Mouse (Mus musculus): ENCODE data around the gene Gm8127.
"Not testable (repeated sequence)": the region's sequence is repeated elsewhere in the genome, so short reads cannot be mapped to it uniquely, and the experiment has no call there.

Gene Gm8127

DNA sequence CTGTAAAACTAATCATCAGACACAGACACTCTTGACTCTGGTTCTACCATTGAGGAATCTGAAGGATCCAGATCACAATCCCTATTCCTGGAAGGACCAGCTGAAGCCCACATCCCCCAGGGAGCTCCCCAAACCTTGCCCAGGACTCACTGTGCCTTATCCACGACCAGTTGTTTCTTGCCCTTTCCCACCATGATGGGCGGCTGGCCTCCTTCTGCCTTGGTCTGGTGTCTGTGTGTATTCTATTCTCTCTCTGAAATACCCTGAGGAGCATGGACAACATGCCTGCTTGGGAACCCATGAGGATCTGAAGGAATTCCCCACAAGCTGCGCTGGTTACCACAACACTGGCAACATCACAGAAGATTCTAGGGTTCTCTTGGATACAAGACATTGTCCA, at the start of gene Gm8127:
TSS of gene Gm8127 (minus strand) at position 330 of the 400 bp plus-strand sequence.
- not testable (repeated sequence) for DNase-seq (ENCODE audit: low spot score in 2 of 2)

- DNase-seq (ENCODE audit: low spot score in 2 of 2), result not testable (repeated sequence)
Measured at GRCm38 (mm10) chr14:43337646-43338045, 44.0 kb upstream of the Gm8127 start.

- not testable (repeated sequence) for DNase-seq (ENCODE audit: low spot score in 2 of 2)
Measured at GRCm38 (mm10) chr14:43331362-43331880, 37.8 kb upstream of the Gm8127 start.

- DNase-seq (ENCODE audit: low spot score in 2 of 2), result peak in 1 of 2 experiments; percentile 8
Measured at GRCm38 (mm10) chr14:43328603-43329002, 35.0 kb upstream of the Gm8127 start.

DNA sequence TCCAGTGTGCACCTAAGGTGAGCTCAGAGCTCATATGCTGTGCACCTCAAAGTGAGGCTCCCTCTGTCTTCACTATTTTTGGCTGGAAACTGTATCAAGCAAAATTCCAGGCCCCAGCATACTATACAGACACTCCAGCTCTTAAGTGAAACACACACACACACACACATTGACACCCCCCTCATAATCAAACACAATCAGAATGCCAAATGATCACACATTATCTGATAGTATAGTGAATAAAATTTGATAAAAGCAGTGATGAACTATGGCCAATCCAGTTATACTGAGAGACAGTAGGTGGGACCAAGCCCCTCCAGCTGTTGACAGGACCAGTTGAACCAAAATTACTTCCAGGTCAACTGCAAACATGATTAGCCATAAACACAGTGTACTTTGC, 25.9 kb upstream of the Gm8127 start:
- DNase-seq (ENCODE audit: low spot score in 2 of 2), result not testable (repeated sequence)

- DNase-seq (ENCODE audit: low spot score in 2 of 2), result not testable (repeated sequence)
Measured at GRCm38 (mm10) chr14:43278681-43279080, 15.0 kb downstream of the Gm8127 start.

GRCm38 (mm10) chr14:43278146-43278545, 15.5 kb downstream of the Gm8127 start:
- not testable (repeated sequence) for DNase-seq (ENCODE audit: low spot score in 2 of 2)

DNA sequence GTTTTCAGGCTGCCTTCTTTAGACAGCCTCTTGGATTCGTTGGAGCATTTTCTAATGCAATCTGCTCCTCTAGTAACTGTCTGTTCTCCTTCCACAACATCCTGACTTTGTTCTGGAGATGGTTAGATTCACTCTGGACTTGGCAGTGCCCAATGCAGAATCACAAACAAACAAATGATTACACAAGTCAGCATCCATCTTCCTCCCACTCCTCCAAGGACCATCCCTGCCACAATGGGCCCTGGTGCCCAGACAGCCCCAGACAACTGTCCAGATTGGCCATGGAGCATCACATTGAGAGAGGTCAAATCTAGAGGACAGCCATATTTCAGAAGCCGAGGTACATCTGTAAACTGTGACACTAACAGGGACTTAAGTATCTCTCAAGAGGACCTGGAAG, 16.2 kb downstream of the Gm8127 start:
- not testable (repeated sequence) for DNase-seq (ENCODE audit: low spot score in 2 of 2)

DNA sequence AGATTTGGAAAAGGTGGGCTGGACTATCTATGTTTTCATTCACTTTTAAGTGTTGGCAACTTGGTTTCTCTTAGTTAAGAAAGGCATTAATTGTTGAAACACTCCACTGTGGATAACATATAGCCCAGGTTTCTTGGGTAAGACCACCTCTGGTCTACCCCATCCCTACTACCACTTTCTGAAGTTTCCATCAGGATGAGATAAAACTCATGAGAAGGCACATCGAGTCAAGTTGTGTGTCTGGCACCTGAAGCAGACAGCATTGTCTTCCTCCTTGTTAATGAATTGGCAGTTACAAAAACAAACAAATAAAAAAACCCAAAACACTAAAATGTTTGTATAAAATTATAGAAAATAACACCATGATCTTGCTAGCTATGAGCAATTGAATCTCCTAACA, 17.9 kb downstream of the Gm8127 start:
- DNase-seq (ENCODE audit: low spot score in 2 of 2), result not testable (repeated sequence)

GRCm38 (mm10) chr14:43274986-43275511, 18.6 kb downstream of the Gm8127 start, which contains the start of gene Gm9732:
Gm9732 (plus strand) TSS chr14:43275036.
- DNase-seq (ENCODE audit: low spot score in 2 of 2), result peak in 1 of 2 experiments; percentile 25

DNA sequence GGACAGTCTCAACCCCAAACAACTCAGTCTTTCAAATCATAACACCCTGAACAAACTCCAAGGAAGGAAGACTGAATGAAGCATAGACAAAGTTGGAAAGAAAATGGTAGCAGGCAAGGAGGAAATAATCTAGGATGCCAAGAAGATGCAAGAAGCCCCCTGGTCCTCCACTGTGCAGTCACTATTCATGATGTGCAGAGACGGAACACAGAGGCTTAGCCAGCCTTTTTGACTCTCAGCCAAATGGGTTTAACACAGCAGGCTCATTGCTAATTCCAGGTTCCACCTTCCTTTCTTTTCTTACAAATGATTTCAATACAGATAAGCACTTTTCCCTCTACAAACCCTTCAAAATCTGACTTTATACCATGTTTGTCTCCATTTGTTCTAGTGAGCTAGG, 20.5 kb downstream of the Gm8127 start:
- not testable (repeated sequence) for DNase-seq (ENCODE audit: low spot score in 2 of 2)

DNA sequence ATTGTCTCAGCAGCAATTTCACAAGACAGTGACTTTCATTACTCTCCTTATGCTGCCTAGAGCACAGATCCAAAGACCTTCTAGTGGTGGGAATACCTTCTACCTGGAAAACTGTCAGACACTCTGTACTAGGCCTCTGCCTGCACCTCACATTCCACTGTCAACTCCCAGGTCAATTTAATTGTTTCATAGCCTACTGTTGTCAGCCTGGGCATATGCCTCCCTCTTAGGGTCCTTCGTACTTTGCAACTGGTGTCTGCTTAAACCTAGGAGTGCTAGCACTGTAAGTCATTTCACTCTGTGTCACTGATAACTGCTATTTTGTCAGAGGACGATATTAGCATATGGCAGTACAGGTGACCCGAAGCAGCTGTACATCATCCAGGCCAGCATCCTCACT, 24.4 kb downstream of the Gm8127 start:
- DNase-seq (ENCODE audit: low spot score in 2 of 2), result not testable (repeated sequence)

GRCm38 (mm10) chr14:43268521-43269084, 25.0 kb downstream of the Gm8127 start:
- not testable (repeated sequence) for DNase-seq (ENCODE audit: low spot score in 2 of 2)

DNA sequence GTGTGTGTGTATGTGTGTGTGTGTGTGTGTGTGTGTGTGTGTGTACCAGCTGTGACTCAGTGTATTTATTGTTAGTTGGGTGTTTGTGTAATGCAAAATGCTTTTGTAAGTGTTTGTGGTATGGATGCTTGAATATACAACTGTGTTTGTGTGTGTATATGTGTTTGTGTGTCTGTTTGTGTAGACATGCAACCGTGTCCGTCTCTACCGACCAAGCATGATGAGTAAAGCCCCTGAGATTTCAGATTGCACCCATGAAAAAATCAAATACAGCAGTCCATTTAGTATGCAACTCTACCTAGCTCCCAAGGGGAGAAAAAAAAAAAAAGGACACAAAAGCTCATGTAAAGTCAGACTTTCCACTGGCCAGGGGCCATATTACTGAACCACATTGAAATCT, 30.2 kb downstream of the Gm8127 start:
- not testable (repeated sequence) for DNase-seq (ENCODE audit: low spot score in 2 of 2)

- not testable (repeated sequence) for DNase-seq (ENCODE audit: low spot score in 2 of 2)
Measured at GRCm38 (mm10) chr14:43258349-43258748, 35.3 kb downstream of the Gm8127 start, which contains the start of gene Gm8126. Gm8126 (plus strand) TSS chr14:43258649.

DNA sequence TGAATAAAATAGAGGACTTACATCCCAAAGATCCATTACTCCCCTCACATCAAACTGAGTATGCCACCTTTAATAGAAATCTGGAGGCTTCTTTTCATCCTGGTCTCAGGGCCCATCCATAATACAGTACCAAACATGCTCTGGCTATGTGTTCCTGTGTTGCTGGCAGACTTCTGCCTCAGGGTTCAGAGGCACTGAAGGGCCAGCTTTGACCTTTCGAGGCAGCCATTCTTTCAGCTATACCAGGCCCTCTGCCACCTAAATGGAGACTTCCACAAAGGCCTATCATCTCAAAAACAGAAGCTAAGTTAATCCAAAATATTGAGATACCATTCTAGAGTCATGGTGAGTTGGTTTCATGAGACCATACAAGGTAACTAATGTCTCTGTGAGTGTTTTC, 37.1 kb downstream of the Gm8127 start:
- not testable (repeated sequence) for DNase-seq (ENCODE audit: low spot score in 2 of 2)

GRCm38 (mm10) chr14:43250549-43251253, 42.9 kb downstream of the Gm8127 start:
- not testable (repeated sequence) for DNase-seq (ENCODE audit: low spot score in 2 of 2)

DNA sequence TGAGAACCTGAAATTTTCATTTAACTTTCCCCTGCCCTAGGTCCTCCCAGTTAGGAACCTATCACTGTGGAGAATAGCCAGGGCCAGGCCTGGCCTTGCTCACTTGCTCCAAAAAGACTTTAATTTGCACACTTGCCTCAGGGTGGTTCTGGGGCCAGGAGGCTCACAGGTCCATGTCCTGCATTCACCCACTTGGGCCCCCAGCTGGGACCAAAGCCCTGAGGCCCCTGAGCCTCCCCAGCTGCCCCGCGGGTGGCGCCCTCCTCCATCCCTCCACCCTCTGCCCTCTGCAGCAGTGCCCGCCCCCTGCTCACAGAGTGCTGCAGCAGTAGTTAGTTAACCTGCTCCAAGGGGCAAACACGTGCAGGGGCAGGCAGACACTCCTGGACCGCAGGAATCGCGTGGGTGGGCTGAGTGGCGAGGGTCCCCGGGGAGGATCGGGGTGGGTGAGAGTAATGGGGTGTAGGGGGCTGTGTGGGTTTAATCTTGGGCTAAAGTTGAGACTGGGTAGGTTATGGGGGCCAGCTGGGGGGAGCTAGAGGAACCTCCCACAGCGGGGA, 43.9 kb downstream of the Gm8127 start:
- DNase-seq (ENCODE audit: low spot score in 2 of 2), result not testable (repeated sequence)

All from urinary bladder, postnatal 36 days (tissue).